Mouse (Mus musculus) spleen, postnatal 4 days (tissue): Measurements from ENCODE around the gene Srrm3.

ENCODE experiments used
- DNase-seq, 2 experiments: peaks; one replicate each; pipeline ENCODE4 v3.0.0; 2022; ENCODE audit warnings: low spot score in 2 of 2

Gene Srrm3

DNA sequence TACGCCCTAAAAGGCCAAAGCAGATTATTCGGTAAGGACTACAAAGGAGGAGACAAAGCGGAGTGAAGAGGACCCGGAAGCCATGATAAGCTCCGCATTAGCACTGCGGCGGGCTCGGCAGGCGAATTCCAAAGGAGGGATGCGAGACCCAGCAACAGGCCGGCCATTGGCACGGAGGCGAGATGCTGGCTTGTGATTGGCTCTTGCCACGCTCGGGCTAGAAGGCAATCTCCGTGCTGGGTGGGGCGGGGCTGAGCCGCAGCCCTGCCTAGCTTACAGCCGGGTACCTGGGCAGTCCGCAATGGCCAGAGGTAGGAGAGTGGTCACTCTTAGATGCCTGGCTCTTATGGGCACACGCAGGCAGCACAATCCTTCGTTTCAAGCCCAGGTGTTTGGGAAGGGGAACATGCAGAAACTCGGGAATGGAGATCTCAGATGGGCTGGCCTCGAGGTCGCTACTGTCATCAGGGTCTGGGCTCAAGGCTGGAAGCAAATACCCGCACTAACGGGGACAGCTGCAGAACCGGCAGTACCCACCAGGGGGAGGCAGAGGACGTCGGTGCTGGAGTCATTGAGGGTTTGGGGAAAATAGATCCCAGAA is 97.0 kb downstream of the Srrm3 start:
- DNase-seq, result peak; percentile 75 to 92

DNA sequence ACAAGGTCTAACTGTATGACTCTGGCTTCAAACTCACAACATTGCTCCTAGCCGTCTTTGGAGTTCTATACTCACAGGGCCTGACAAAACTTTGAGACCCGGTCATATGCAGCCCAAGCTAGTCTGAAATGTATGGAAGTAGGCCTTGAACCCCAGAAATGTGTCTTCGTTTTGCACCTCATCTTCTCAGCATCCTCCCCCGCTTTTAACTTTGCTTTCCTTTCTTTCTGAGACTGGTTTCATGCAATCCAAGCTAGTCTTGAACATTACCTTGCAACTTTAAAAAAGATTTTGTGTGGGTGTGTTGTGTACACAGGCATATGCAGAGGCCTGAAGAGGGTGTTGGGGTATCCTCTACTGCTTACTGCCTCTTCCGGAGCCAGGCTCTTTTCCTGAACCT is 97.6 kb downstream of the Srrm3 start:
- DNase-seq, result no peak

DNA sequence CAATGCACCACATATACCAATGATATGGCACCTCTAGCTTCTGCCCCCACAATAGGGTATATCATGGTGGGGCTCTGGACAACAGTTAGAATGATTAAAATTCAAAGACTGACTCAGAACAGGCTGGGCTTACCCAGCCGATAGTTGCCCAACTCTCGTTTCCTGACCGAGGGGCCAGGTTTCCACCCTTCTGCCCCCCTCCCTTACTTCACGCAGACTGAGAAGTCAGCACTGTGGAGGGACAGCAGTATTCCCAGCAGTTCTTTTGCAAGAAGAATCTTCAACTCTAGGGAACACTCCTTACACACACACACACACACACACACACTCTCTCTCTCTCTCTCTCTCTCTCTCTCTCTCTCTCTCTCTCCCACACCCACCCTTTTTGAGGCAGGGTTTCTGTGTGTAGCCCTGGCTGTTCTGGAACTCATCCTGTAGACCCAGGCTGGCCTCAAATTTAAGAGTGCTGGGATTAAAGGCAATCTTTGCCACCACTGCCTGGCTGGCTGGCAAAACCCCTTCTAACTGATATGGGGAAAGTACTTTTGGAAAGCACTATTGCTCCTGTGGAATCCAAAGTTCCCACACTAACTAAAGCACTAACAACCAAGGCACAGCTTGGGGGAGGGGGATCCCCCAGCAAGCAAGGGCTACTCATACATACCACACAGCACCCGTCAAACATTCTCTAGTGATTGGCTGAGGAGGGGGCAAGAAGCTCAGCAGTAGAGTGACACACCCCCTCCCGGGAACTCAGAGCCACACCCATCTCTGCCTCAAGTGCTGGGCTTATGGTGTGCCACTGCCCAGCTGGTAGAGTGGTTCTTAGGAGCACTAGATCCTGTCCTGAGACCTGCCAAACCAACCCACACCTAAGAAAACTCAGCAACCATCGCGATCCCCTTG is 98.9 kb downstream of the Srrm3 start:
- no peak for DNase-seq

DNA sequence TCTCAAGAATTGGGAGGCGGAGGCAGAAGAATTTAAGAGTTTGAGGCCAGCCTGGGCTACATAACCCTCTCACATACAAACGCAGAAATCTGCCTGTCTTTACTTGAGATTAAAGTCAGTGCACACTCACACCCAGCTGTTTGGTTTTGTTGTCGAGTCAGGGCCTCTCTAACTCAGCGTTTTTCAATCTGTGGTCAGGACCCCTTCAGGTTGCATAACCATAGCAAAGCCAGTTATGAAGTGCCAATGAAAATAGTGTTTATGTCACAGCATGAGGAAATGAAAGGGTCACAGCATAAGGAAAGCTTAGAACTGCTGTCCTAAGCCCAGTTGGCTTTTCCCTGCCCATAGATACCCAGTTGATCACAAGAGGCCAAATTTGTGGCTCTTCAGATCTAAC is 100.2 kb downstream of the Srrm3 start:
- DNase-seq, result no peak

DNA sequence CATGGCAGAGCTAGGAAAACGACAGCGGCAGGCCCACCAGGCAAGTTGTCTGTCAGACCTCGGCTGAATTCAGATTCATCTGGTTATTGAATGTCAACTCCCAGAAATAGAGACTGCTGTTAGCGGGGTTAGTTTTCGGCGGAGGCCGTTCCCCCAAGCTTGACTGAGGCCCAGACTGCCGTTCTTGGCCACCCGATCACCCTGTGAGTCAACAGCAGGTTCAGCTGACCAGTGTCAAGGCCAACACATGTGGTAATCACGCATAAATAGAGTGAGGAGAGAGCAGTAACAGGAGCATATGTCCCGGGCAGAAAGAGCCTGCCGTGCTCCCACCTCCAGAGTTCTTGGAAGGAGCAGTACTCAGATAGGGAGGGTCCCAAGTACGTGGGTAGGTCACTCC is 100.6 kb downstream of the Srrm3 start:
- no peak for DNase-seq

DNA sequence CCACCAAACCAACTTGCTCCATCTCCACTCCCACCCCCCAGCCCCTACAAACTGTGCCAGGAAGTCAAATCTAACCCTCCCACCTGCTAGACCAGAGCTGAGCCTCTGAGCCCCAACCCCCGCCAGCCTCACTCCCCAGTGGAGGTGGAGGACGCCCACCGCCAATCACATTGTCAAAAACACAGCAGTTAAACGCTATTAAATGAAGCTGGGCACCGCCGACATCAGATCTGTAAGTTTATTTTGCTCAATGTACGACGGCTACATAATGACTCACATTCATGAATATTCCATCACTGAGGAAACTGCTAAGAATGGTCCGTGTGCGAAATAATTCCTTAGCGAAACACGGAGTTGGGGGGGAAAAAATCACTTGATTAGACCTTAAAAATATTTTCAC is 101.5 kb downstream of the Srrm3 start:
- DNase-seq, result no peak

DNA sequence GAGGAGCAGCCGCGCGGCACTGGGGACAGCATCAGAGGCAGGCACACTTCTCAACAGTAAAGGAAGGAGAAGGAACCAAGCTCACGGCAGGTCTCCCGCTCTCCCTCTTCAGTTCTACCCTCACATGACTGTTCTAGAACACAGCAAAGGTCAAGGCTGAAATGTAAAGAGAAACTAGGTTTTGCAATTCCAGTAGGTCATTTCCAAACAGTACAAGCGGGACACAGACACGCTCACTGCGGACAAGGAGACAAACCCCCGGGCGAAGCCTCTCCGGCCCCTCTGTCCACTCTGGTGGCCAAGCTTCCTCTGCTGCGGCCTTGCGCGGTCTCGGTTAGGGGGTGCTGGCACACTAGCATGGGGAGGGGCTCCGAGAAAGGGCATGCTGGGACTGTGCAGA is 102.3 kb downstream of the Srrm3 start:
- DNase-seq, result no peak

DNA sequence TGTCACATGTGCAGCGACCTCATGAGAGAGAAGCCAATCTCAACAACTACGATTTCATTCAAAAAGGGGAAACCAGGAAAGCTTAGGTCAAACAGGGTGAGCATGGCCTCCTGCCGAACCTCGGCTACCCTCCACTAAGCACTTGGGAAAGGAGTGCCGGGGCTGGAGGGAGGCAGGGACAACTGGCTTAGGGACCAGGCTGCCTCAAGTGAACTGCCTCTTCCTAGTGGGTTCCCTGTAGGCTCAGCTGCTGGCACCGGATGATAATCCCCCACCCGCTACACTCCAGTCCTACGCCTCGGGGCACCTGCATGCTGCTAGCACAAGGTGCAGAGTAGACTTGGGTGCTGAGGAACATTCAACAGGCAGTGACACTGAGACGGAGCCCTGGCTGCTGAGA is 103.0 kb downstream of the Srrm3 start:
- DNase-seq, result no peak

DNA sequence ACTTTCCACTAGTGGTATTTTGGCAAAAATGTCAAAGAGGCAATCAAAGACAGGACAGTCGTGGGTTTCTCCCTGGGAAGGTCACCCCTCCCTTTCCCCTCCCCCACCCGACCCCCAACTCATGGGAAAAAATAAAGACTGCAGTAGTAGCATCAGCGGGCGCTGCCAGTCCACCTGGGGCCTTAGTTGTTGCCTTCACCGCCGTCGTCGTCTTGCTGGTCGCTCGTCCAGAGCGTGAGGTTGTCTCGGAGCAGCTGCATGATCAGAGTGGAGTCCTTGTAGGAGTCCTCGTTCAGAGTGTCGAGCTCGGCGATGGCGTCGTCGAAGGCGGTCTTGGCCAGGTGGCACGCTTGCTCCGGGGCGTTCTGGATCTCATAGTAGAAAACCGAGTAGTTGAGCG is 104.1 kb downstream of the Srrm3 start:
- DNase-seq, result no peak

DNA sequence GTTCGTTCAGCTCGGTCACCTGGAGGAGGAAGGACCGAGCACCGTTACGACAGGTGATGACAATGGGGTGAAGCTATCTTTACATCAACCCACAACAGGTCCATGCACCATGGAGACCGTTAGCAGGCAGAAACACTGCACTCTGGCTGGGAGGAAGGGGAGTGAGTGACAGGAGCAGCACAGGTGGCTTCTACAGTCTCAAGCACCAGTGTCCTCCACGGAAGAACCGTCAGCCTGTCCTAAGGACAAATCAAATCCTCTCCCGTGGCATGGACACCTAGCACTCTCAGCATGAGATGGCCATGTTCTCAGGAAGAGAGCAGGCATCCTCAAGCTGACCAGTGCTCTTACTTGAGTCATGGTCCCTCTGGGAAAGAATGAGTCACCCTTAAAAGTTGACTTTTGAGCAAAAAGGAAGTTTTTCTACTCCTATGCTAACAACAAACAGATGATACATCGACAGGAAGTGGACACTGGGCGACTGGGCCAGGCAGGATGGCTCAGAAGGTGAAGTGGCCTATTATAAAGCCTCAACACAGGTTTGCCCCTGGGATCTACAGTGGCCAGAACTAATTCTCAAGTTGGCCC is 105.0 kb downstream of the Srrm3 start:
- DNase-seq, result no peak

DNA sequence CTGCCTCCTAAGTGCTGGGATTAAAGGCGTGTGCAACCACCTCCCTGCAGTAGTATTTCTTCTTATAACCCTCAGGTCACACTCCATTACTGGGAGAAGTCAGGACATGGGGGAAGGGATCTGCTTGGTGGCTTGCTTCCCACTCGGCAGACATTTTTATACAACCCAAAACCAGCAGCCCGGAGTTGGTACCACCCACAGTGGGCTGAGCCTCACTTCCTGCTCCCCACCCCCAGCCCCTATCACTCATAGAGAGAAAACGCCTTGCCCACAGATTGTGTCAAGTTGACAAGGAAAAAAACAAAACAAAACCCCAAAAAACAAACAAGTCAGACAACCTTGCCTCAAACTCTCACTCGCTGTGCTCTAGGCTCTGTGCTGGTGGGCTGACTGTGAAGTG is 106.5 kb downstream of the Srrm3 start:
- no peak for DNase-seq

DNA sequence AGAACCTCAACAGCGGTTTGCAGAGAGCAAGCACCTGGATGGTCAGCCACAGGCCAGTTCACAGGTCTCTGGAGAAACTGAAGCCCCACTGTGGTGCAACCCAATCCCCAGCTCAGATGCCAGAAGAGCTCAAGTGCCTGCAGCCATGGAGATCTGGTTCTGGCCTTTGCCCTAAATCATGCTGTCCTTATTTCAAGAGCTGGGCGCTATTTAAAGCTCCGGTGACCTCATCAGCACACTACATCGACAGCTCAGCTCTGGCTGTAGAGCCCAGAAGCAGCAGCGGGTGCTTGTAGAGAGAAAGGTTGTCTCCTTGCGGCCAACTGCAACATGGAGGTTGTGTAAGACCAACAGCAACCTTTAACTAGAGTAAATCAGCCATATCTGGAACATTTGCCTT is 107.5 kb downstream of the Srrm3 start:
- DNase-seq, result no peak

DNA sequence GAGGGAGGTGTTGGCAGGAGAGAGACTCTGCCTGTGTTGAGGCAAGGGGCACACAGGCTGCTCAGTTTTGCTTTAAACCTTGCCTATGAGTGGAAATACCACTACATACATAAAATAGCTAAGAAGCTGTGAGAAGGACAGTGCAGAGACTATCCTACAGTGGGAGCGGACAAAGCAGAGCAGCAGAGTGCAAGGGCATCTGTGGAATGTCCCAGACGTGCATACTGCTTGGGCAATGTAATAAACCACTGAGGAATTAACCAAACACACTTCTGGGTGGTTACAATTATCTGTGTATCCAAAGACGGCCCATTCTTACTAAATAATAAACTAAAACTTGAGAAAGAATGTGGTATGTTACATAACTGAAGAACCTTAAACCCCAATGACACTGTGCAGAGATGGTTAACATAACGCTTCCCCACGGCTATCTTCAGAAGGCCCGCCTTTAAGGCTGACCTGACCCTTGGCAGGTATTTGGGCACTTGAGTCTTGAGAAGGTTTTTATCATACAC is 109.4 kb downstream of the Srrm3 start:
- no peak for DNase-seq

DNA sequence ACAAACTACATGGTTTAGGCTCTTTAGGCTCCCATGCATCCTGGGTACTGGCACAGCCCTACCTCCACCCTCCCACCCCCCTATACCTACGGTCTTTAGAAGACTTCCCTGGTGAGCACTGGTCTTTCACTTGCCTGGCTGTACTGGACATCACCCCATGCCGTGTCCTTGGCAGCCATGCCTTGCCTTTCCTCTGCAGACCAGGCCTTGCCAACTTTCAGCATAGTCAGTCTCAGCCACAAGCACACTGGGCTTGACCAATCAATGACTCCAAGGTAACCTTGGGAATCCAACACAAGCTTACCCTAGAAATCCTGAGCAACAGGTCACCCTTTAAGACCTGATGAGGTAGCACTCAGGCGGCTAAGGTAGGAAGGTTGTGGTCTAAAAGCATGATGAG is 109.9 kb downstream of the Srrm3 start:
- no peak for DNase-seq

DNA sequence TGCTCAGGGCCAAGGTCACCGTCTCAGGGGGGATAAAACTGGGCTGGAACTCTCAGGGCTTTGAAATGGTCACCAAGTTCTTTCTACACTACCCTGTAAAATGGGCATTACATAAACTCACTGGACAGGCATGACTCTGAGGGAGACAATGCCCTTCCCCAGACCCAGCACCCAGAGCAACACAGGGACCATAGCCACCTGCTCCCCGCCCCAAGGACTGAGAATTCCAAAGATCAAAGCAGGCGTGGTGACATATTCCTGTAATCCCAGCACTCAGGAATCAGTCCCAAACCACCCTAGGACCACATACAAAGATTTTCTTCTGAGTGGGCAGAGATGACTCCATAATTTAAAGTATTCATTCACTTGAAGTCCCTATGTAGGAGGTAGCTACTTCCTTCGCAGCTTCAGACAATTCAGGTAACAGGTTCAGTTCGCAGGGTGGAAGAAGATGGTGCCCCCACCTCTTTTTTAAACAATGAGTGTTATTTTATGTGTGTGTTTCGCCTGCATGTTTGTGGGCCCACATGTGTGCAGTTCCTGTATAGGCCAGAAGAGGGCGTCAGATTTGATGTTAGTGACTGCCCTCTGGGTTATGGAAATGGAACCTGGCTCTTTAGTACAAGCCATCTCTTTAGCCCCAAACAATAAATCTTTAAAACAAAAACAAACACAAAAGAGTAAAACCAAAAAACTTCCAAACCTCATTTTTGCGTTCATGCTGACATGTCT is 110.8 kb downstream of the Srrm3 start:
- DNase-seq, result no peak

DNA sequence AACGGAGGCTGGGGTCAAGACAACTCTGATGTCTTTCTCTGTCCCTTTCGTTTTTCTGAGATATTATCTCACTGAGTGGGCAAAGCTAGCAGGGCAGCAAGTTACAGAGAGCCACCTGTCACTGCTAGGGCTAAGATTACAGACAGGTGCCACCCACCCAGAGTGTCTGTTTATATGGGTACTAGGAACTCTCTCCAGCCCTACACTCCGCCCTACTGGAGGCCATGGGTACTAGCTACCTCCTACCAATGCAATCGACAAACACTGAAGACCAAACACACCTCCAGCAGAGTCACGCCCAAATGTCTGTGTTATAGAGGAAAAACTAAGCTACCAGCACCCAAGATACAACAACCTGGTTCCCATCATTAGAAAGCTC is 111.4 kb downstream of the Srrm3 start:
- DNase-seq, result no peak

DNA sequence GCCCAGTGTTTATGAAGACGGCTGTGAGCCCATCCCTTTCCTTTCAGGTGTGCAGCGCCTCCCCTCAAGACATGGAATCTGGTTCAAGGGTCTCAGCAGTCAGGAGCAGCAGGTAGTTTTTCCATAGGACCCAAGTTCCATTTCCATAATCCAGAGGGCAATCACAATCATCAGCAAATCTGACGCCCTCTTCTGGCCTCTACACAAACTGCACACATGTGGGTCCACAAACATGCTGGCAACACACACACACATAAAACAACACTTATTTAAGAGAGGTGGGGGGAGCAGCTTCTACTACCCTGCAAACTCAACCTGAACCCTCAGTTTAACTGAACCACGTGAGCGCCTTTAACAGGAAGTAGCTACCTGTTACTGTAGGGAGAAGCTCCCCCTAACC is 111.9 kb downstream of the Srrm3 start:
- DNase-seq, result no peak

DNA sequence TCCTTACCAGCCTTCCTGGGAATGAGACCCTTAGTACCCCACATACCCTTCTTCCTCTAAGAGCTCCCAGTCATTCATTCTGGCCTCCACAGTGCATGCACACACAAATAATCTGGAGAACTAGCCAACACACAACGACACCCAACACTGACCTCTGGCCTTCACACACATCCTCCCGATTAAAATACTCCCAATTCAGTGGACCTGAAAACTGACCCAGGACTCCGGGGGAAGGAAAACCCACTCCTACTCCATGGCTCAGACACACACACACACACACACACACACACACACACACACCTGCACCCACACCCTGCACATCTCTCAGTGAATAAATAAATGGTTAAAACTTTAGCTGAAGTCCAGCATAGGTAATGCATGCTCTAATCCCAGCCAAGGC is 113.2 kb downstream of the Srrm3 start:
- DNase-seq, result no peak

DNA sequence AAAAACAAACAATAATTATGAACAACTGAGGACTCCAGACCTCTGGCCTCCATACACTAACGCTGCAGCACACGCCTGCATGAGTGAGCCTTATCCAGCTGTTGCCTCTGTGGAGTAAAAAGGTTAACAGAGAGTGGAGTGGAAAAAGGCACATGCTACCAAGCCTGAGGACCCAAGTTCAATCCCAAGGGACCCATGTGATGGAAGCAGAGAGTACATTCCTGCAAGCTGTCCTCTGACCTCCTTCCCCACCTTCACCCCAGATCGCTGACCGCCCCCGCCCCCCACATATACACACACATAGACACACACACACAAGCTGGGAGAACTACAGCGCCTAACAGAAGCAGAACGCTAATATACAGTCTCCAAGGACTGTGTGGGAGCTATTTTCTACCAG is 117.2 kb downstream of the Srrm3 start:
- DNase-seq, result no peak
